Mouse (Mus musculus) hindbrain, embryonic 14.5 days (tissue): ENCODE measurements at regions not wholly inside any gene's neighbourhood (a gene's known extent, or its start where the extent isn't known, plus 50 kb on each side); places are given as distances from the start of the nearest gene placed in this dataset.

ENCODE experiments used
- ATAC-seq: fragments of 200-750 bp; cut with Nextera tagmentation; 2 replicates; pipeline ENCODE4 v1.8.0; 2017; ENCODE audit warnings: moderate number of reproducible peaks, mild to moderate bottlenecking, moderate TSS enrichment, moderate library complexity; ENCODE audit not compliant: low FRiP score
- DNase-seq: peaks from one replicate; pipeline ENCODE4 v3.0.0-alpha.2; 2015; ENCODE audit warnings: low spot score
- H3K27ac ChIP-seq: fragments of 300-500 bp; sonication (generic); 2 replicates; pipeline ENCODE4 v1.5.1; 2014; ENCODE audit warnings: mild to moderate bottlenecking, moderate library complexity
- H3K27me3 ChIP-seq: fragments of 300-500 bp; sonication (generic); 2 replicates; pipeline ENCODE4 v1.6.1; 2014; ENCODE audit warnings: mild to moderate bottlenecking, low read length, mixed read lengths; ENCODE audit not compliant: control insufficient read depth, insufficient read depth
- H3K36me3 ChIP-seq: fragments of 300-500 bp; sonication (generic); replicated peaks from 2 replicates; pipeline ENCODE4 v1.6.1; 2014; ENCODE audit not compliant: control insufficient read depth, insufficient read depth
- H3K4me1 ChIP-seq: fragments of 300-500 bp; sonication (generic); replicated peaks from 2 replicates; pipeline ENCODE4 v1.6.1; 2014; ENCODE audit warnings: antibody characterized with exemption, low read length, mixed read lengths; ENCODE audit not compliant: control insufficient read depth, insufficient read depth
- H3K4me2 ChIP-seq: fragments of 300-500 bp; sonication (generic); replicated peaks from 2 replicates; pipeline ENCODE4 v1.6.1; 2014; ENCODE audit warnings: mild to moderate bottlenecking, moderate library complexity
- H3K4me3 ChIP-seq: fragments of 300-500 bp; sonication (generic); replicated peaks from 2 replicates; pipeline ENCODE4 v1.5.1; 2014; ENCODE audit warnings: mild to moderate bottlenecking, low read length
- H3K9ac ChIP-seq: fragments of 300-500 bp; sonication (generic); 2 replicates; pipeline ENCODE4 v1.6.1; 2014
- H3K9me3 ChIP-seq: fragments of 300-500 bp; sonication (generic); 2 replicates; pipeline ENCODE4 v1.6.1; 2016; ENCODE audit warnings: low read length; ENCODE audit not compliant: control insufficient read depth
- WGBS: fragments of 180-500 bp; shearing (Covaris S2); extraction: QIAGEN DNeasy Blood & Tissue Kit; methylation state at CpG from one replicate; pipeline ENCODE4 v1.1.7; 2014; 5-methylcytosine and 5-hydroxymethylcytosine counted together

DNA sequence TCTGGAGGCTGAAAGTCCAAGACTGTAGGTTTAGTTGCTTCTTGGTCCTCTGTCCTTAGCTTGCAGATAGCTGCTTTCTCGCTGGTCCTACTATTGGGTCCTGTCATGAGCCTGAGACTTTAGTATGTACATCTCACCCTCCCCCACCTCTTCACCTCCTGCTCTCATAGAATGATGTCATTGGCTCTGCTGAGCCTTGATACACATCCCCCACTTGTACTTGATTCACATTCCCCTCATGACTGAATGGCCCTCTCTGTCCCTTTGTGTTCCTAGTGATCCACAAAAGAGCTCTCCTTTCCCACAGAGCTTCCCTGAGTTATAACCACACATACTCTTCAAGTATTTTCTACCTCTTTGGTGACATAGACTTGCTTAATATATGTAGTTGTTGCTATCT is 201.5 kb upstream of the Rad23b start:
- Histone ChIP-seq H3K4me2 (no peak overlapping the region), H3K9ac (no peak overlapping the region), H3K36me3 (no peaks in the 10 kb centered on the region), H3K27me3 (no peaks in the 10 kb centered on the region), H3K27ac (no peak overlapping the region), H3K4me1 (no peaks in the 10 kb centered on the region), H3K9me3 (no peaks in the 10 kb centered on the region), H3K4me3 (no peak overlapping the region)
- no peak for ATAC-seq
- no peak for DNase-seq
- WGBS: 65% methylated on average over 1 of the region's 1 CpGs

DNA sequence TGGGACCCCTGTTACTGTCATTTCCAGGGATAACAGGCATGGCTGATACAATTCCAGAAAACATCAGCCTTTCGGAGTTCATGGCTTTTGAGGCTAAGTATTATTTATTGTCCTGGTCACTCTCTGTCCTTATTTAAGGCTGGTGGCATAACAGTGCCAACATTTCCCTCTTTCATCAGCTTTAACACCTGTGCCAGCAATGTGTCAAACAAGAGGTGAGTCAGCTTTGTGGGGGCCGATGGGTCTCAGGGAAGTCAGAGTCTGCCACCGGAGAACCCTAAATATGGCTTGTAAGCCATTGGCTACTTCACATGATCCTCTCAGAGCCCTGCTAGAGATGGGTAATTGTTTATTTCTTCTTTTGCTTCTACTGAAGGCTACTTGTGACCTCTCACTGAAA is 195.3 kb upstream of the Rad23b start:
- Histone ChIP-seq H3K27me3 (no peaks in the 10 kb centered on the region), H3K36me3 (no peaks in the 10 kb centered on the region), H3K4me2 (no peak overlapping the region), H3K4me3 (no peak overlapping the region), H3K9ac (no peak overlapping the region), H3K27ac (no peak overlapping the region), H3K9me3 (no peaks in the 10 kb centered on the region), H3K4me1 (no peaks in the 10 kb centered on the region)
- no peak for DNase-seq
- ATAC-seq: no peak
- WGBS: 89% methylated on average over 3 of the region's 3 CpGs

GRCm38 (mm10) chr4:55158166-55158739 is 191.6 kb upstream of the Rad23b start:
- no peaks in the 10 kb centered on the region for H3K4me1 ChIP-seq
- H3K27ac ChIP-seq: no peak overlapping the region
- H3K4me3 ChIP-seq: no peak overlapping the region
- ATAC-seq: no peak
- no peak for DNase-seq
- no peak overlapping the region for H3K9ac ChIP-seq
- H3K9me3 ChIP-seq: no peaks in the 10 kb centered on the region
- no peak overlapping the region for H3K4me2 ChIP-seq
- whole genome bisulfite sequencing: 87% methylated on average over 6 of the region's 6 CpGs
- H3K27me3 ChIP-seq: no peaks in the 10 kb centered on the region
- H3K36me3 ChIP-seq: no peaks in the 10 kb centered on the region

DNA sequence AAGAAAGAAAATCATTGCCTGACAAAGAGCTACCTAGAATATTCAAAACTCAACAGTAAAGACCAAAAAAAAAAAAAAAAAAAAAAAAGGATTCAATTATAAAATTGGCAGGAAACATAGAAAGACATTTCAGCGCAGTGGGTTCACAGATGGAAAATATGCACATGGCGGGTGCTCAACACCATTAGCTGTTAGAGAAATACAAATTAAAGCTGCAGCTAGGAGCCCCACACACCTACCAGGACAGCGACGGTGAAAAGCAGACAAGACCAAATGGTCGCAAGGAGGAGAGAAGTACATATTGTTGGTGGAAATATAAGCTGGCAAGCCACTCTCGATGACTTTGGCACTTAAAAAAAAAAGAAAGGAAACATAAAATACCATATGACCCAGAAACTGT is 183.6 kb upstream of the Rad23b start:
- no peak for DNase-seq

DNA sequence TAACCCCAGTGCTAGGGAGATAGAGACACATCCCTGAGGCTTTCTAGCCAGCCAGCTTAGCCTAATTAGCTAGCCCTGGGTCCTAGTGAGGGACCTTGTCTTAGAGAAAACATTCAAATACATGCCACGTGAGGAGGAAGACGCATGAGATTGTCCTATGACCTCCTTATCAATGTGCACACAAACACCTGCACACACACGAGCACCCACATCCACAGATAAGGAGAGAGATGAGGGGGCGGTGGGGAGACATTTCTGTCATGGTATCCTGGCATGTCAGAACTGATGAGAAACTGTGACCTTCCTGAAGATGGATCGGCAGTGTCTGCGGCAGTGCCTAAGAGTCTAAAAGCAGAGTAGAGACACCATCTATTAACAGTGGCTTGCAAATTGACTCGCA is 180.8 kb upstream of the Rad23b start:
- WGBS: 85% methylated on average over 7 of the region's 7 CpGs
- ATAC-seq: no peak

More for the DNA sequence above, 183.6 kb upstream of the Rad23b start:
- no peak overlapping the region for H3K27ac ChIP-seq
- no peak overlapping the region for H3K4me3 ChIP-seq
- no peaks in the 10 kb centered on the region for H3K4me1 ChIP-seq
- no peaks in the 10 kb centered on the region for H3K36me3 ChIP-seq
- H3K27me3 ChIP-seq: no peaks in the 10 kb centered on the region
- H3K9ac ChIP-seq: no peak overlapping the region
- no peak for ATAC-seq
- 89% methylated on average over 6 of the region's 6 CpGs for WGBS
- no peaks in the 10 kb centered on the region for H3K9me3 ChIP-seq
- no peak overlapping the region for H3K4me2 ChIP-seq

DNA sequence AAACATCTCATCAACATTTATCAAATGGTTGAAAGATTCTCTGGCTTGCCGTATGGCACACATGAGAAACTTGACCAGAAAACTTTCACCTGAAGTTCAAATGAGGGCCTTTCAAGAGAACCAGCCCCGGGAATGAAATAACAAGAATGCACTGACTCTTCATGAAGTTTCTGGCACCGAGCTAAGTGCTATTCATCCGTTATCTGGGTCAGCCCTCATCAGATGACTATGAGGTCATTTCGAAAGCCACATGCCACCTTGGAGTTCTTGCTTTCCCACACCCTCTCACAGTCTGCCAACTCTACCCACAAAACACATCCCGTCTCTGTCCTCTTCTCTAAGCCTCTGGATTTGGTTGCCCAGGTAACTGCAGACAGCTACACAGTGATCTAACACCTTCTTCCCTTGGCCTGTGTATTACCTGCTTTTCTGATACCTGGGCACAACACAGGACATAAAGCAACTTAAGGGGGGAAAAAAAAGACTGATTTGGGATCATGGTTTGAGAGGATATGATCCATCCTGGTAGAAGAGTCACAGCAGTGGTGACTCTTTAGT is 177.4 kb upstream of the Rad23b start:
- no peaks in the 10 kb centered on the region for H3K9me3 ChIP-seq
- 92% methylated on average over 6 of the region's 6 CpGs for WGBS
- DNase-seq (no peak), ATAC-seq (no peak)
- no peak overlapping the region for H3K27ac ChIP-seq
- H3K9ac ChIP-seq: no peak overlapping the region
- no peak overlapping the region for H3K4me3 ChIP-seq
- H3K4me1 ChIP-seq: no peaks in the 10 kb centered on the region
- H3K4me2 ChIP-seq: no peak overlapping the region
- H3K36me3 ChIP-seq: no peaks in the 10 kb centered on the region
- H3K27me3 ChIP-seq: no peaks in the 10 kb centered on the region

More for the DNA sequence above, 180.8 kb upstream of the Rad23b start:
- H3K4me2 ChIP-seq: no peak overlapping the region
- no peaks in the 10 kb centered on the region for H3K27me3 ChIP-seq
- no peaks in the 10 kb centered on the region for H3K4me1 ChIP-seq
- H3K9me3 ChIP-seq: no peaks in the 10 kb centered on the region
- no peak overlapping the region for H3K27ac ChIP-seq
- H3K4me3 ChIP-seq: no peak overlapping the region
- no peak for DNase-seq
- no peak overlapping the region for H3K9ac ChIP-seq
- no peaks in the 10 kb centered on the region for H3K36me3 ChIP-seq

- Histone ChIP-seq H3K9me3 (no peaks in the 10 kb centered on the region), H3K36me3 (no peaks in the 10 kb centered on the region), H3K4me3 (no peak overlapping the region), H3K4me2 (no peak overlapping the region), H3K27ac (no peak overlapping the region), H3K27me3 (no peaks in the 10 kb centered on the region), H3K4me1 (no peaks in the 10 kb centered on the region), H3K9ac (no peak overlapping the region)
- ATAC-seq (no peak), DNase-seq (no peak)
- WGBS: 66% methylated on average over 3 of the region's 3 CpGs
These were observed 173.8 kb upstream of the Rad23b start for GRCm38 (mm10) chr4:55176026-55176425.

DNA sequence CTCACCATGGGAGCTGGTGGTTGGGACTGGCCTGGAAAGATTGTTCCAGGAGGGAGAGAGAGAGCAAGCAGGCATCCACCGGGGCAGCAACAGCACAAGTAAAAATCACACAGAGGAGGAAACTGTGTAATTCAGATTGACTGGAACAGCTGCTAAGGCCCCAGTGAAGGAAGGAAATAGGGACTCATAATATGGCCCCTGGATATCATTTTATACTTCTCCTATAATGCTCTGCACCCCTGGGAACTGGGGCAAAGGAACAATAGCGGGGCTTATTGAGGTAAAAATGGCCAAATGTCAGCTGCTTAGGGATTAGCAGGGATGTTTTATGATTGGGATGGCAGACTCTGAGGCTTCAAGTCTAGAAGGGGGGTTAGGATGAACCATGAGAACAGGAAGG is 170.4 kb upstream of the Rad23b start:
- Histone ChIP-seq H3K9me3 (no peaks in the 10 kb centered on the region), H3K4me3 (no peak overlapping the region), H3K9ac (no peak overlapping the region), H3K4me1 (no peaks in the 10 kb centered on the region), H3K27me3 (no peaks in the 10 kb centered on the region), H3K27ac (no peak overlapping the region), H3K4me2 (no peak overlapping the region), H3K36me3 (no peaks in the 10 kb centered on the region)
- 66% methylated on average over 2 of the region's 2 CpGs for WGBS
- DNase-seq (no peak), ATAC-seq (no peak)

- H3K4me1 ChIP-seq: no peaks in the 10 kb centered on the region
- no peak overlapping the region for H3K4me3 ChIP-seq
- no peak for DNase-seq
- H3K27me3 ChIP-seq: no peaks in the 10 kb centered on the region
- H3K36me3 ChIP-seq: no peaks in the 10 kb centered on the region
- no peak for ATAC-seq
- H3K9ac ChIP-seq: no peak overlapping the region
- WGBS: 64% methylated on average over 3 of the region's 3 CpGs
- no peaks in the 10 kb centered on the region for H3K9me3 ChIP-seq
- H3K4me2 ChIP-seq: no peak overlapping the region
- H3K27ac ChIP-seq: no peak overlapping the region
These were observed 166.3 kb upstream of the Rad23b start for GRCm38 (mm10) chr4:55183519-55183918.

DNA sequence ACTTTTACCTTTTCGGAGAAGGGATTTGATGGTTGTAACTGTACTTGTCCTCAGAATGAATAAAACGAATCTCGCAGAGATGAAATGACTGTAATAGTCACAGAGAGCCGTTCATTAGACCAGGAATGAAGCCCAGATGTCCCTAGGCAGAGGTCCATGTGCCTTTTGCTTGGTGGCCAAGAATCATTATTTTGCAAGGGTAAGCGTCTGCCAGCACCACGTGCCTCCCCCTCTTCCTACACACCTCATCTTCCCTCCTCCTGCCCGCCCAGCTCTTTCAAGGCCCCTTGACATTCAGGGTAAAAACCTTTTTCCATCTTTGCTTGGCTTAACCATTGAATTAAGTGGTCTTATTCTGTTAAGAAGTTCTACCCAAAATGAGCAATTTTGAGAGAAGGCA is 161.1 kb upstream of the Rad23b start:
- Histone ChIP-seq H3K4me1 (no peaks in the 10 kb centered on the region), H3K9me3 (no peaks in the 10 kb centered on the region), H3K4me2 (no peak overlapping the region), H3K27ac (no peak overlapping the region), H3K4me3 (no peak overlapping the region), H3K9ac (no peak overlapping the region), H3K36me3 (no peaks in the 10 kb centered on the region), H3K27me3 (no peaks in the 10 kb centered on the region)
- ATAC-seq: no peak
- WGBS: 85% methylated on average over 7 of the region's 7 CpGs
- DNase-seq: no peak
